Mouse (Mus musculus): Measurements from ENCODE around the gene Senp8.

- TF ChIP-seq POLR2A (IDR thresholded peaks at IDR 0.05; ENCODE audit: low read depth, low read length): no peak
- no peak for TF ChIP-seq CTCF (conservative IDR thresholded peaks at IDR 0.05; ENCODE audit: insufficient read depth, insufficient read length, low read depth, low read length)
Measured at GRCm38 (mm10) chr9:59740593-59740992, 9.9 kb downstream of the Senp8 start.
